Mouse (Mus musculus) skeletal muscle tissue, adult 2 months (tissue): Measurements from ENCODE around the gene Zfp385a.

Experiments
- DNase-seq: peaks from one replicate; pipeline ENCODE4 v3.0.0-alpha.2; 2012; ENCODE audit warnings: low read depth, low spot score

The Zfp385a gene

DNA sequence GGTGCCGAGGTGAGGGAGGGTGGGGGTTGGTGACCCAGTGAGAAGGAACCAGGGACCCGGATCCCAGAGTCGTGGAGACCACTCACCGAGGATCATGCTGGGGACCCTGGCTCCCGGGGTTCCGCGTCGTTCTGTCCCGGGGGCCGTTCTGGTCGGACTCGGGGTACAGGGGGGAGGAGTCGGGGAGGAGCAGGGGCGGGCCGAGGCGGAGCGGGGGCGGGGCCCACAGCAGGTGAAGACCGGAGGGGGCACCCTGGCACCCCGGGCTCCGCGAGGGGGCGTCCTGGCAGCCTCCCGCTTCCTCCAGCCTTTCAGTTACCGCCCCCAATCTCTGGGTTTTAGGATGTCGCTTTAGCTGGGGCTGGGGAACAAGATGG lies at the start of gene Zfp385a:
TSS of gene Zfp385a (minus strand) at position 133 of the 377 bp plus-strand sequence.
- no peak for DNase-seq

DNA sequence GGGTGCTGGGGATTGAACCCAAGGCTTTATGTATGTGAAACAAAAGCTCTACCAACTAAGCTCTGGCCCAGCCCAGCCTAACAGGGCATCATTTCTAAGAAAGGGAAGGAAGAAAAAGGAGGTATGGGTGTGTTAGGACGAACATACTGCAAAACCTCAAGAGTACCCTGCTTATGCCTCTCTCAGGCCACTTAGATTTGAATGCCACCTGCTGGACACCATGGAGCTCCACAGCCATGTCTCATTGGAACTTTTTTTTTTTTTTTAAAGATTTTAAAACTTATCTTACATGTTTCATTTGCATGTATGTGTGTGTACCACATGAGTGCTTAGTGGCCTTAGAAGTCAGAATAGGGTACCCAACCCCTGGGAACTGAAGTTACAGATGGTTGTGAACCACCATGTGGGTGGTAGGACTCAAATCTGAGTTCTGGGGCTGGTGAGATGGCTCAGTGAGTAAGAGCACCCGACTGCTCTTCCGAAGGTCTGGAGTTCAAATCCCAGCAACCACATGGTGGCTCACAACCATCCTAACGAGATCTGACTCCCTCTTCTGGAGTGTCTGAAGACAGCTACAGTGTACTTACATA lies 48.8 kb upstream of the Zfp385a start:
- DNase-seq, result no peak

DNA sequence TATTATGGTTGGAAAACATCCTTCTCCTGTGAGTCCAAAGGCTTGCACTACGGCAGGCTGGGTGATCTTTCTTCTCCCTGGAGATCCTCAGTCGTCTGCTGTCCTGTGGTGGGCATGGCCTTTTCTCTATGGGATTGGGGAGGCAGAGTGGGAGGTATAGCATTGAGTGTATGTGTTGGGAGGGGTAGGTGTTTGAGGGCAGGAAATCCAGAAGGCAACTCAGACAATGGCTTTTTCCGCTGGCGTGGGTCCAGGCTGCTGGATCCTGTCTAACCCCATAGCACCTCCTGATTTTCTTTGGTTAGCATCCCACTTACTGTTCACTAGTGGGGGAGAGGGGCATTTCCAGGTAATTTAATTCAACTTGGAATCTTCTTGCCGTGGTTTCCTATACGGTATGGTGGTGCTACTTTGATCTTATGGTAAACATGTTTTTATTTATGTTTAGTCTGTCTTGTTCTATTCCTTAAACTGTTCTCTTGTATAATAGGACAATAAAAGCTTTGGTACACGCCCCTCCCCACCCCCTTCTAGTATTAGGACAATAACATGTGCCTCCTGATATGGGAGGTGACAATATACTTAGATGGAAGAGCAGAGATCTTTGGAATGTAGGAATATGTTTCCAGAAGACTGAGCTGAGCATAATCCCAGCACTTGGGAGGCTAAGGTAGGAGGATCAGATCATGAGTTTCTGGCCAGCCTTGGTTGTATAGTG lies 44.0 kb upstream of the Zfp385a start:
- no peak for DNase-seq

DNA sequence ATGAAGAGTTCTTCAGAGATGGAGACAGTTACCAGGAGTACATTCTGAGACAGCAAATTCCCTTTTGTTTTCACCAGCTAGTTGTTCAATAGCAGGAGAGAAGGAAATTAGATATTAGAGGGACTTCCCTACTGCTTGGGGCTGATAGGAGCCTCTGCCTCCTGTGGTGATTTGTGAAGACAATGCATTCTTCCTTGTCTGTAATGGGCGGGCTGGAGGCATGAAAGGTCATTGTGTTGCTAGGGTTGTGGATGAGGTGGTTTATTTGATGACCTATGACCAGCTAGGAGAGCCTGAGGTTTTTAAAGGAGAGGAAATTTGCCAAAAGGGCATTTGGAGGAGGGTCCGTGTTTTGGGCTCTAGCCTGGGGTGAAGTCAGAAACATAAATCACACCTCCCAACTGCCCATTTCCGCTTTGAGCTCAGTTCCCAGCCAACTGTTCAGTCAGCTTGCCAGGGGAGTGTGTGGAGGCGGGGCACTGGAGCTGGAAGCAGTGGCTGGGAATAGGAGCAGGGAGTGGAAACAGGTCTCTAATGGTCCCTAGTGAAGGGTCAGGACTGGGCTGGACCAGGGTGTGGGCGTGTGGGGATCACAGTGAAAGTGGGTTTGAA lies 43.0 kb upstream of the Zfp385a start:
- DNase-seq, result no peak

DNA sequence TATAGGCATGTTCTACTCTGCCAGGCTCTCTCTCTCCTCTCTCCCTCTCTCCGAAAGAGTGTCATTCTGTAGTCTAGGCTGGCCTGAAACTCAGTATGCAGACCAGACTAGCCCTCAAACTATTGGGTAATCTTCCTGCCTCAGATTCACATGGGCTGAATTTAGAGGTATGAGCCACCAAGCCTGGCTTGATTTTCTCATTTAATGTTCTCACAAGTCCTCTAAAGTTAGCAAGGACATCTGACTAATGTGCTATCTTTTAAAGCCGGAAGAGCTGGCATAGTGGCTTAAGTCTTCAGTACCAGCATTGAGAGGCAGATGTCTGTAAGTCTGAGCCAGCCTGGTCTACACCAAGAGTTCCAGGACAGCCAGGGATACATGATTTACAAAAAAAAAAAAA lies 42.2 kb upstream of the Zfp385a start:
- no peak for DNase-seq

DNA sequence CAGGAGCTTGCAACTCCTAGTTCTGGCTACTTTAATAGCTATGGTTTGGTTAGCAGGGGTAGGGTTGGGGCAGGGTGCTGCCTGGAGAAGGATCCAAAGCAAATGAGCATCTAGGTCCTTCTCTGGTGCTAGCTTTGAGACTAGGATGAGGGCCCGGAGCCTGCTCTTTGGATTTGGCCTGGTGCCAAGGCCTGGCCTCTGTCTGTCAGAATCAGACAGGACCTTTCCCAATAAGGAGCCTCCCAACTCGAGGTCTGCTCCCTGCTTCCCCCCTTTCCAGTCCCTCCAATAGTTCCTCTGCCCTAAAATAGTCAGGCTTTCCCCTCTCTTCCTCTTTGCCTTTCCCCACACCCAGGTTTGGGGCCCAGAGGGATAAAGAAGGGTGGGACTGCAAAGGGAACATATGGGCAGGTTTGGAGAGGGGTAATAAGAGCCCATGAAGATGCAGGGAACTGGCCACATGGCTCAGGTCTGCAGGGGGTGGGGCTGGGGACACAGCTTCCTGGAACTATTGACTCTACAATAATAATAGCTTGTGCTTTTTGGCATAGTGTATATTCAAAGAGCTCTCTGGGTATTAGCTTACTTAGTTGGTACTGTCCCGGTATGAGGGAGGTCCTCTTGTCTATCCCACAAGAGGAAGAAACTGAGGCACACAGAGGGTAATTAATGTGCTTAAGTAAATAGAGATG lies 38.9 kb upstream of the Zfp385a start:
- DNase-seq, result no peak

DNA sequence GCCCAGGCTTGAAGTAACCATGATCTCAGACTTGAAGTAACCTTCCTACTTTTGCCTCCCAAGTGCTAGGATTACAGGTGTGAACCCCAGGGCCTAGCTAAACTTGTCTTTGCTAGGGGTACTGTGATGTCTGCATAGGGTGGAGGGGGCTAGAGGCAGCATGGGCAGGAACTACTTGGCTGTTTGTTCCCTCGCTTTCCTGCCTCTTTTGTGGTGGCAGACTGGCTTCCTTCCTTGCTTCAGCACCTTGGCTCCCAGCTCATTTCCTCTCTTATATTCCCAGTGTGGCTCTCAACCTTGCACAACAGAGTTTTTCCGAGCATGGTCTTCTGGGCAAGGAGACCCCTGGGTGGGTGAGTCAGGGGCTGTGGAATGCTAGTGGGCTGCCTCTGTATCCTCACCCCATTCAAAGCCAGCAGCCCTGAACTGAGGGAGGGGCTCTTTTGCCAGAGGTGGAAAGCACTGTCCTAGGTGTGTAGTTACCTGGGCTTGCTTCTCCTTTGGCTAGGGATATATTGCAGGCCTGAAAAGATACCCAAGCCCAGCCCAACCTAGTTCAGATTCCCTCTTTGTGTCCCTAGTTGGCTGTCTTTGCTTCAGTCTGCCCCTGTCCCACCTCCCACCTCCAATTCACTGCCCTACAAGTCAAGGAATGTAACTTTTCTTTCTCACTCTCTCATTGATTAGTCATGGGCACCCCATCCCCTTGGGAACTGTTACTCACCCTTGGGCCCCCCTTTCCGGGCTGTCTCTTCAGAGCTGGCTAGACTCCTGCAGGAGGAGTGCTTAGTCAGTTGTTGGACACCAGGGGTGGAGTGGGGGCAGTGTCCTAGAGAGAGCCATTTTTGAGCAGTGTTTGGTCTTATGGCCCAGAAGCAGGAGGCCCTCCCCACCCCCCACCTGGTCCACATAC lies 38.1 kb upstream of the Zfp385a start:
- DNase-seq, result no peak

DNA sequence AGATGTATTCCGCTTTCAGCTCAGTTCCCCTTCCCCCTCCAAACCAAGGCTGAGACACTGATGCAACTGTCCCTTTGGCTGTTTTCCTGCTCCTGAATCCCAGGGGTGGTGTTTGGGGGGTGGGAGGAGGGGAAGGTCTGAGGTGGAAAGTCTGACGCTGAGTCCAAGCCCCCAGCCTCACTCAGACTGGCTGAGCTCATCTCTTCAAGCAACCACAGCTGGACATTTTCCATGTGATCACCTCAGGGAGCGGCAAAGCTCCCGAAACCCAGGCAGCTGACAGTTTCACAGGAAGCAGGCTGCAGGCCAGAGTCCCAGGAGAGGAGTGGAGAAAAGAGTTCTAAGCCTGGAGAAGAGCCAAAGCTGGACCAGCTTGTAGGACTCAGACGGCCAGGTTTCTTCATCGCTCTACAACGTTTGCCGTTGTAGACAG lies 37.0 kb upstream of the Zfp385a start:
- no peak for DNase-seq

DNA sequence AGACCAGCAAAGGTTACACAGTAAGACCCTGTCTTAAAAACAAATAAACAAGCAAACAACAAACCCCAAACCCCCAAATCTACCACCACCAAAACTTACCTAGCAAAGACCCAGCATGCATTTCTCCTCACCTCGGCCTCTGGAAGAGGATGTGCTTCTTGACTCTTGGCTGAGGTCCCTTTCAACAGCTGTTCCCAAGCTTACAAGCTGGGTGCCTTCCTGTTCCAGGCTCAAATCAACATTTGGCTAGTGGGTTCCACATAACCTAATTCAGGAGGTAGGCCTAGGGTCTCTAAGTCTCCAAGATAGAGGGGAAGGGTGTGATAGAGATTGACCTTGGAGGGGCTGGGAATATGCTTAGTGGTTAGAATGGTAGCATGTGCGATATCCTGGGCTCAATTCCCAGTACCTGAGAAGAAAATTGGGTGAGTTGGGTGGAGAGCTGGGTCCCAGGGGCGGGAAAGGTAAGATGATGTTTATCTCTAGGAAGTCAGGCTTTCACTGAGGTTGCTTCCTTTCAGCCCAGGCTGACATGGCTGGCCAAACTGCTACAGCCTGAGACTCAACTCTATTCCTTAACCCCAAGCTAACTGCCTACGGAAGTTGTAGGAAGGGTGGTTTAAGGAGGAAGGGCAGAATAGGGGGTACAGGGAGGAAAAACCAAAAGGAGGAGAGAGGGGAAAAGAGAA lies 35.4 kb upstream of the Zfp385a start:
- DNase-seq, result no peak

DNA sequence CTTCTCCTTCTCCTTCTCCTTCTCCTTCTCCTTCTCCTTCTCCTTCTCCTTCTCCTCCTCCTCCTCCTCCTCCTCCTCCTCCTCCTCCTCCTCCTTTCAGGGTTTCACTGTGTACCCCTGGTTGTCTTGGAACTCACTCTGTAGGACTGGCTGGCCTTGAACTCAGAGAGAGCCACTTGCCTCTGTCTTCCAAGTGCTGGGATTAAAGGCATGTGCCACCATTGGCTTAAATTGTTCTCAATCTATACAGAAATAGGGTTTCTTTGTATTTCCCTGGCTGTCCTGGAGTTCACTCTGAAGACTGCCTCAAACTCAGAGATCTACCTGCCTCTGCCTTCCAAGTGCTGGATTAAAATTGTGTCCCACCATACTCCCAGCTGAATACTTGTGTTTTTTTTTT lies 32.6 kb upstream of the Zfp385a start:
- no peak for DNase-seq

DNA sequence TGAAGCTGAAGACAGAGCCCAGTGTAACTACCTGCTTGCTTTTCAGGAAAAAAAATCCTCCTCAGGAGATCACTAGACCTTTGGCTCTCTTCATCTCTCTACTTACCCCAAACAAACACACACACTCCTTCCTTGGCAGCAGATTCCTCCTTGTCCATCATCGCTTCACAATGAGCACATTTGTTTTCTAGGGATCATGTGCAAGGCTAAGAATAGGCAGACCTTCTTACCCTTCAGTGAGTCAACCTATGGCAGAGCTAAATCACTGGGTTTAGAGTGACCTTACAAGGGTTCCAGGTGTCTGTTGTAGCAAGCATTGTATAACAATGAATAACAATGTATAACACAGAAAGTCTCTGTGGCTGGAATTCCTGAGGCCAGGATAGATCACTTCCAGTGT lies 31.8 kb upstream of the Zfp385a start:
- no peak for DNase-seq

DNA sequence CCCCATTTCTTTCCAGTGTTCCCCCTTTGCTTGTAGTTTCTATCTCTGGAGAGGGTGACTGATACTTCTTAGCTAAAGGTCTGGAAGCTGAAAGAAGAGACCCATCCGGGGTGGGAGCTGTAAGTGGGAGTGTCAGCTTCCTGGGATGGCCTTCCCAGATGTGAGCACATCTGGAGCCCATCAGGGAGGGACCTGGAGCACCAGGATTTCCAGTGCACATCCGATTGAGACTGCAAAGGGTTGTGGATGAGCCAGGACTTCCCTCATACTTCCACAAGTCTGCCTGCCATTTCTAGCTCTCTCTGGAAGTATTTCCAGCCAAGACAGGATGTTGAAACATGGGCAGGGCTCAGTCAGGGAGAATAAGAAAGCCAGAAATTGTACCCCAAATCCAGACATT lies 31.3 kb upstream of the Zfp385a start:
- peak; percentile 78 for DNase-seq

DNA sequence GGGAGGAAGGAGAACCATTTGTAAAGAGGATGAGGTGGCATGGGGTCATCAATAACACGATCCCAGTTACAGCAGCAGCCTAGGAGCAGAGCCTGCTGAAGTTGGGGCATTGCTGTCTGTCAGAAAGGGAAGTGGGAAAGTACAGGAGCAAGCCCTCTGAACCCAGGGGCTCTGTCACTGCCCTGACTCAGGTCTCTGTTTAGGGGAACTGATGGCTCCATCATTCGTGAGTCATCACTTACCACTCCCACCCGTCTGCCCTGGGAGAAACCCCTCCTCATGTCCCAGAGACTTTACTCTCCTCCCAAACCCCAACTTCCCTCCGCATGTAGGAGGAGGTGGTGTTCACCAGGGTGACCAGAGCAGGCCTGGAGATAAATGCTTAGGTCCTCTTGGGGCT lies 30.6 kb upstream of the Zfp385a start:
- no peak for DNase-seq

DNA sequence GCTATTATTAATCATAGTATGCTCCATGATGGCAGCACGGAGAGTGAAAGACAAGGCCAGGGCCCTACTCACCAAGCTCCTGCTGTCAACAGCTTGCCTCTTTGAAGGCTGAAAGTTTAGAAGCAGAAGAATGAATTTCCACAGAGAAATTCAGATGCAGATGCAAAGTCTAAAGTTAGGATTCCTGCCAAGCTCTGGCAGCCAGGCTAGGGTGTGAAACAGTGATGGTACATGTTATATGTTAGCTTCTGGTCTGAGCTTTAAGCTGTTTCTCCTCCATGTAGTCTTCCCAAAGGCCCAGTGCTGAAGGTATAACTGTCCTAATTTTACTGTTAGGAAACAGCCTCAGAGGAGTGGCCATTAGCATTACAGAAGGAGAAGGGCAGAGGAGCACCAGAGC lies 29.2 kb upstream of the Zfp385a start:
- DNase-seq, result no peak

DNA sequence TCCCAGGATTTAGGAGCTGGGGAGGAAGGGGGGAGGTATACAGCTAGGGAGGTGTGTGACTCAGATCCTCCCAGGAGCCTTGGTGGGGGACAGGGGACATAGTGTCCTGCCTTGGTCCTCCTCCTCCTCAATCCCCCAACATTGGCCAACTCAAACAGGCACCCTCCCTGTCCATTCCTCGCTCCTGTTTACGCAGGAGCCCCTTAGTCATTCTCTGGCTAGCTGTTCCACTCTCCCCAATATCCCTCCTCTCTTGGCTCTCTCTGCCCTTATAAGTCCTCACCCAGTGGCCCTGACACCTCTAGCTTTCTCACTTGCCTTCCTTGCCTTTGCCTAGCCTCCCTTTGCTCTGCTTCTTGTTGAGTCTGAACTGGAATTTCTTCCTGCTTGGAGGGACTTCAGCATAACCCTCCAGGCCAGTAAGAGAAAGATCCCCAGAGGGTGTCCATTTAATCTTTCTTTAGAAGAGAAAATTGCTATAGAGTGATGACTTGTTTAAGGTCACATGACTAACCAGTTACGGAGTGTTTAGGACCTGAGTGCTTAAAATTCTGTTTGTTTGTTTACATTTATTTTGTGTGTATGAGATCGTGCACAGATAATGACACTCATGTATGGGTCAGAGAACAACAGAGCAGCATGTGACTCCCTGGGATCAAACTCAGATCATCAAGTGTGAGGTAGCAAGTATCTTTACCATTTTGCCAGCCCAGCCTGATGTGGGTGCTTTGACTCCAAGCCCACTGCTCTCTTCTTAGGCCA lies 28.5 kb upstream of the Zfp385a start:
- peak; percentile 62 for DNase-seq

DNA sequence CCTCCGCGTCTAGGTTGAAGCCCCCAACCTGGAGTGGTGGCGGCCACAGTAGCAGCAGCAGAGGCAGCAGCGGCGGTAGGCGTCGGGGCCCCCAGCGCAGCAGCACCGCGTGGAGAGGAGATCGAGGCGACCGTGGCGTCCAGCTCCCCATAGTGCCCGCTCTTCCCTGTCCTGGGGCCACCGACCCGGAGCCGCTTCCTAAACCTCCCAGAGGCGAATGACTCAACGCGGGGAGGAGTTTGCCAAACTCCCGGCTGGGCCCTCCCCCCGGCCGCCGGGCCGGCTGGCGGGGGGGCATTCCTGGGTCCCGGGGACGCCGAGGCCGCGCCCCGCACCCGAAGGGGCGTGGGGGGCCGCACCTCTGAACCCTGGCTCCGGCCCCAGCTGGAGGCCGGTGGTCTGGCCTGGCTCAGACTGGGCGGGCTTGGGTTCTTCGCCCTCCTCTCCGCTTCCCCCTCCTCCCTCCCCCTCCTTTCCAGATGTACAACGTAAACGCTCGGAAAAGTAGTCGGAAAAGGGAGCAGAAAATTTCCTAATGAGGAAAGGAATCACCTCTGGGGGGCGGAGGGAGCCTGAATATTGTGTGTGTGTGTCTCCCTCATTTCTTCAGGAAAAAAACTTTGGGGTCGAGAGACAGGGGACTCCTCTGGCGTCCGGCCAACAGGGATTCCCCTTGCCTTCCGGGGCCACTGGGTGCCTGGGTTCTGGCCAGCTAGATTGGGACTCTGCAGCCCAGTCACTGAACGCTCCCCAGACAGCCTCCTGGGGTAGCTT lies 26.7 kb upstream of the Zfp385a start, which contains the start of gene Itga5:
TSS of gene Itga5 (minus strand) at position 388 of the 774 bp plus-strand sequence.
- peak; percentile 65 for DNase-seq

DNA sequence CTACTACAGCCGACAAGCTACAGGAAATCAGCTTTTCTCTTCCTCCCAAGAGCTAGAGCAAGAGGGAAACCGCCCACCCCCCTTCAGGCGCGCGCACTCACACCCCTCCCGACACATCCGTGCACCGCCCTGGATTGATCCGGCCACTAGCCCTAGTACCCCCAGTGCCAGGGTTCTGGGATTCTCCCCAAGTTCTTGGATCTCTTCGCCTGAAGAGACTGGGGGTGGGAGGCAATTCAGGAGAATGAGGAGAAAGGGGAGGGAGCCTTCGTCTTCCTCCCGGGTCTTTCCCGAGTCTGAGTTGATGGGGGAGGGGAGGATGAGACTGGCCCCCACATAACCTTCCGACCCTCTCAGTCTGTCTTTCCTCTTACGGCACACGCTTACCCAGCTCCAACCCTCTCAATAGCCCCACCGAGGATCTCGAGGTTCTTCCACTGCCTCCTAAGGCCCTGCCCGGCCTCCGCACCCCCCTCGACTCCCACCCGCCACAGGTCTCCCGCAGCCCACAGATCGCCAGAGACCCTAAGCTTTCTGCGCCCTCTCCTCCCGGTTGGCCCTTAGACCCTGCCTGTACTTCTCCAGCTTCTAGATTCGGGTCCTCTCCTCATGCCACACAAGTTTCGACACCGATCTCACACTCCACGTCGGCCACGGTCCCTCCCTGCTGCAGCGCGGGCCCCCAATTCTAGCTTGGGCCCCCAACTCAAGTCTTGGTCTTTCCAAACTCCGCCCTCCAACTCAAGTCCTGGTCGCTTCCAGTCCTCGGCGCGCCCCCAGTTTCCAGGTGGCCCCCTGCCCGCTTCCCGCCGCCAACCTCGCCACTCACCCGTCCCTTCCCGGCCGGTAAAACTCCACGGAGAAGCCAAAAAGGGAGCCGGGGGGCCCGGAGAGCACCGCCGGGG lies 25.8 kb upstream of the Zfp385a start:
- no peak for DNase-seq

DNA sequence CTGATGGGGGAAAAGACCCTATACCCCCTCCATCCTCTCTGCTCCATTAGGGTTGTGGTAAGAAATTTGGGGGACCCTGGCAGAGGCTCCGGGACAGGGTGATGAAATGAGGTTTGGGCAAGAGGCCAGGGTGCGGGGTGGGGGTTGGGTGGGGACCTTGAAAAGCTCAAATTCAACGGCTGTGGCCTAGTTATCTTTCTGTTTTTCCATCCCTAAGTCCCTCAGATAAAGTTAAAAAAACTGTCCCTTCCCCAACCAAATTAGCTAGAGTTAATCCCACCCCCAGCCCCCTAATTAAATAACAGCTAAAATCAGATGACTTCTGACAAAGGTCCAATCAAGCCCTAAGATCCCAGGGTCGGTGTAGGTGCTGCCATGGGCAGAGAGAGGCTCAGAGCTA lies 24.9 kb upstream of the Zfp385a start:
- DNase-seq, result no peak
